Mouse (Mus musculus): ENCODE measurements around the gene Kifc5b. TPM values are rescaled to one million over a fixed set of nuclear protein-coding genes. Genes with fewer than 3 reads are reported as not detected.

Gene Kifc5b
- total and polyA plus RNA-seq, 2 experiments from 2014 or later = 3.2 to 4.7 TPM

DNA sequence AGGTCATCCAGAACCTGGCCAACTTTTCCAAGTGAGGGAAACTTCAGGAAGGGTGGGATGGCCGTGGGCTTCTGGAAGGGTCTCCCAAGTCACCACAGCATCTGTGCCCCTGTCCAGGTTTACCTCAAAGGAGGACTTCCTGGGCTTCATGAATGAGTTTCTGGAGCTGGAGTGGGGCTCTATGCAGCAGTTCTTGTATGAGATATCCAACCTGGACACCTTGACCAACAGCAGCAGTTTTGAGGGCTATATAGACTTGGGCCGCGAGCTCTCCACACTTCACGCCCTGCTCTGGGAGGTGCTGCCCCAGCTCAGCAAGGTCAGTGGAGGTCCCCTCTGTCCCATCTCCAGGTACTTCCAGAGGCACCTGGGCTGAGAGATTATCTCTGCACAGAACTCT lies 42.9 kb downstream of the Kifc5b start:
- no peak for TF ChIP-seq CTCF (IDR thresholded peaks at IDR 0.05; ENCODE audit: low read depth)
- Histone ChIP-seq H3K4me3 (ENCODE audit: low read length) (no peak overlapping the region), H3K9ac (replicated peaks; ENCODE audit: low read length) (no peak overlapping the region), H3K9me3 (ENCODE audit: low read length) (no peaks in the 10 kb centered on the region), H3K36me3 (ENCODE audit: insufficient read depth, low read length) (peaks cover 84% of the 10 kb centered on the region), H3K27me3 (ENCODE audit: insufficient read depth, low read length) (no peaks in the 10 kb centered on the region), H3K4me2 (ENCODE audit: low read depth, low read length) (no peak overlapping the region), H3K4me1 (ENCODE audit: insufficient read depth, low read length) (no peaks in the 10 kb centered on the region), H3K27ac (no peak overlapping the region)
- DNase-seq (ENCODE audit: low spot score) (no peak), ATAC-seq (no peak)
- 96% methylated on average over 4 of the region's 4 CpGs for WGBS

DNA sequence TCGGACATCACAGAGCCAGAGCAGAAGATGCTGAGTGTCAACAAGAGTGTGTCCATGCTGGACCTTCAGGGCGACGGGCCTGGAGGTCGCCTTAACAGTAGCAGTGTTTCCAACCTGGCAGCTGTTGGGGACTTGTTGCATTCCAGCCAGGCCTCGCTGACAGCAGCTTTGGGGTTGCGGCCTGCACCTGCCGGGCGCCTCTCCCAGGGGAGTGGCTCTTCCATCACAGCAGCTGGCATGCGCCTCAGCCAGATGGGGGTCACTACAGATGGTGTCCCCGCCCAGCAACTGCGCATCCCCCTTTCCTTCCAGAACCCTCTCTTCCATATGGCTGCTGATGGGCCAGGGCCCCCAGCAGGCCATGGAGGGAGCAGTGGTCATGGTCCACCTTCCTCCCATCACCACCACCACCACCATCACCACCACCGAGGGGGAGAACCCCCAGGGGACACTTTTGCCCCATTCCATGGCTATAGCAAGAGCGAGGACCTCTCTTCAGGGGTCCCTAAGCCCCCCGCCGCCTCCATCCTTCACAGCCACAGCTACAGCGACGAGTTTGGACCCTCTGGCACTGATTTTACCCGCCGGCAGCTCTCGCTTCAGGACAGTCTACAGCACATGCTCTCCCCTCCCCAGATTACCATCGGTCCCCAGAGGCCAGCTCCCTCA lies 44.8 kb downstream of the Kifc5b start:
- TF ChIP-seq CTCF (IDR thresholded peaks at IDR 0.05; ENCODE audit: low read depth) = no peak
- Histone ChIP-seq H3K27me3 (ENCODE audit: insufficient read depth, low read length) (no peaks in the 10 kb centered on the region), H3K36me3 (ENCODE audit: insufficient read depth, low read length) (peaks cover 82% of the 10 kb centered on the region), H3K4me2 (ENCODE audit: low read depth, low read length) (no peak overlapping the region), H3K27ac (no peak overlapping the region), H3K4me3 (ENCODE audit: low read length) (no peak overlapping the region), H3K9ac (replicated peaks; ENCODE audit: low read length) (no peak overlapping the region), H3K9me3 (ENCODE audit: low read length) (no peaks in the 10 kb centered on the region), H3K4me1 (ENCODE audit: insufficient read depth, low read length) (no peaks in the 10 kb centered on the region)
- ATAC-seq (no peak), DNase-seq (ENCODE audit: low spot score) (no peak)
- 83% methylated on average over 21 of the region's 21 CpGs for WGBS

DNA sequence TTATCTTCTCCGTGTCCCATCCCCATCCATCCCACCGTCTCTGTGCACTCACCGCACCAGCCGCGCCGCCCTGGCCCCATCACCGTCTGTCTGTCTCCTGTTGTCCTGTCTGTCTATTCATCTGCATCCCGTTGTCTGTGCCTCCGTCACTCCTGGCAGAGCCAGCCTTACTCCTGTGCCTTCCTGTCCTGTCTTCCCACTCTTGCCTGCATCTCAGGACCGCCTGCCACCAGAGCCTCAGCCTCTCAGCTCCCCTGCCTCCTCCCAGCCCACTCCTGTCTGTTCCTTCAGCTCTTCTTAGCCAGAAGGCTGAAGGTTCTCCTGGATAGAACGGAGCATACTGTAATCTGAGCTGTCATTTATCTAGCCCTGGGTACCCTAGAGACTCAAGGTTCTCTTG lies 50.1 kb downstream of the Kifc5b start:
- peaks cover 60% of the 10 kb centered on the region for H3K36me3 ChIP-seq (ENCODE audit: insufficient read depth, low read length)
- no peak overlapping the region for H3K27ac ChIP-seq
- H3K9me3 ChIP-seq (ENCODE audit: low read length) = no peaks in the 10 kb centered on the region
- no peaks in the 10 kb centered on the region for H3K4me1 ChIP-seq (ENCODE audit: insufficient read depth, low read length)
- ATAC-seq = no peak
- TF ChIP-seq CTCF (IDR thresholded peaks at IDR 0.05; ENCODE audit: low read depth) = no peak
- no peak overlapping the region for H3K9ac ChIP-seq (replicated peaks; ENCODE audit: low read length)
- no peak for DNase-seq (ENCODE audit: low spot score)
- no peaks in the 10 kb centered on the region for H3K27me3 ChIP-seq (ENCODE audit: insufficient read depth, low read length)
- no peak overlapping the region for H3K4me3 ChIP-seq (ENCODE audit: low read length)
- no peak overlapping the region for H3K4me2 ChIP-seq (ENCODE audit: low read depth, low read length)
- WGBS = 89% methylated on average over 11 of the region's 11 CpGs

DNA sequence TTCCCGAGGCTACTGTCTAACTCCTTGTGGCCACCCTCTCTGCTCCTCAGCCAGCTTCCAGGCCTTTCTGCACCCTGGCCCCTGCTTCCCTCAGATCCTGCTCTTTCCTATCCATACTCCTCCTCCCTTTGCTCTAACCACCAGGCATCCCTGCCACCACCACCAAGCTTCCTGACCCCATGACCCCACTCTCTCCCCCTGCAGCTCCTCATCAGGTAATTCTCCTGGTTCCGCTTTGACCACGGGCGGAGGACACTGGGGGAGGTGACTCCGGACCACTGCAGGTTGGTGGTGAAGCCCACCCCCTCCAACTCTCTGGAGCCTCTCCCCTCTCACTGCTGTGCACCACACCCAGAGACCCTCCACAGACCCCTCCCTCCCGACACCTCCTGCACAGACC lies 50.6 kb downstream of the Kifc5b start:
- DNase-seq (ENCODE audit: low spot score) (no peak), ATAC-seq (no peak)
- Histone ChIP-seq H3K4me1 (ENCODE audit: insufficient read depth, low read length) (no peaks in the 10 kb centered on the region), H3K9ac (replicated peaks; ENCODE audit: low read length) (no peak overlapping the region), H3K4me2 (ENCODE audit: low read depth, low read length) (no peak overlapping the region), H3K4me3 (ENCODE audit: low read length) (no peak overlapping the region), H3K27me3 (ENCODE audit: insufficient read depth, low read length) (no peaks in the 10 kb centered on the region), H3K9me3 (ENCODE audit: low read length) (no peaks in the 10 kb centered on the region), H3K36me3 (ENCODE audit: insufficient read depth, low read length) (peaks cover 56% of the 10 kb centered on the region), H3K27ac (no peak overlapping the region)
- no peak for TF ChIP-seq CTCF (IDR thresholded peaks at IDR 0.05; ENCODE audit: low read depth)
- 94% methylated on average over 6 of the region's 6 CpGs for WGBS

DNA sequence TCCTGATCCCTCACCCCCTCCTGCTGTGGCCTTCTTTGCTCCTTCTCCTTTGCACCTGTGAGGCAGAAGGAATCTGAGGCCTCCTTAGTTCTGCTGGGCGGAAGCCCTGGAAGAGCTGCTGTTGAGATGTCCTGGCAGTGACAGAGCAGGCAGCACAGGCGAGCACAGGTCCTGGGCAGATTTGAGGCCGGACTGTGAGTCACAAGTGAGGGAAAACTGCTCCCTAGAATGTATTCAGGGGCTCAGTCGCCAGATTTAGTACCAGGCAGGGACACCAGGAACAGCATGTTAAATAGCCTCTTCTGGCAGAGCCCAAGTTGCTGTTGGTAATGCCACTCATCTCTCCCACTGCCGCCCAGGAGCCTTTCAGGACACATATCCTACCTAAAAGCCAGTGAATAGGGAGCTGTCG lies 51.3 kb downstream of the Kifc5b start:
- no peak for DNase-seq (ENCODE audit: low spot score)
- no peak overlapping the region for H3K9ac ChIP-seq (replicated peaks; ENCODE audit: low read length)
- peaks cover 49% of the 10 kb centered on the region for H3K36me3 ChIP-seq (ENCODE audit: insufficient read depth, low read length)
- H3K9me3 ChIP-seq (ENCODE audit: low read length) = no peaks in the 10 kb centered on the region
- H3K4me3 ChIP-seq (ENCODE audit: low read length) = no peak overlapping the region
- WGBS = 78% methylated on average over 6 of the region's 6 CpGs
- no peak overlapping the region for H3K4me2 ChIP-seq (ENCODE audit: low read depth, low read length)
- no peaks in the 10 kb centered on the region for H3K27me3 ChIP-seq (ENCODE audit: insufficient read depth, low read length)
- no peak for ATAC-seq
- no peaks in the 10 kb centered on the region for H3K4me1 ChIP-seq (ENCODE audit: insufficient read depth, low read length)
- no peak overlapping the region; the same call in 1 of the 2 replicates for H3K27ac ChIP-seq
- no peak for TF ChIP-seq CTCF (IDR thresholded peaks at IDR 0.05; ENCODE audit: low read depth)

DNA sequence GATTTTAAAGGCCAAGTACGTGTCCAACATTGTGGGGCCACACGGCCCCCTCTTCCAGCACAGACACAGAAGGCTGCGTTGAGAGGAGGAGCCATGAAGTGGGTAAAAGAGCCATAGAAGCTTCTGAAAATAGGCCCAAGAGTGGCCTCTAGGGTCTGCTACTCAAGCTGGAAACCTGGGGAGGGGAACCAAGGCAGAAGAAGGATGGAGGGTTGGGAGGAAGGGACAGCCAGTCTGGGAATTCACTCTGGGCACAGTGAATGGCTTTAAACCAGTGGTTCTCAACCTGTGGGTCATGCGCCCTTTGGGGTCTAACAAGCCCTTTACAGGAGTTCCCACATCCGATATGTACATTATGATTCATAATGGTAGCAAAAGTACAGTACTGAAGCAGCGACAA lies 52.4 kb downstream of the Kifc5b start:
- H3K9me3 ChIP-seq (ENCODE audit: low read length) = no peaks in the 10 kb centered on the region
- no peaks in the 10 kb centered on the region for H3K27me3 ChIP-seq (ENCODE audit: insufficient read depth, low read length)
- peaks cover 8% of the 10 kb centered on the region for H3K4me1 ChIP-seq (ENCODE audit: insufficient read depth, low read length)
- no peak overlapping the region for H3K27ac ChIP-seq
- no peak for DNase-seq (ENCODE audit: low spot score)
- no peak overlapping the region for H3K4me2 ChIP-seq (ENCODE audit: low read depth, low read length)
- no peak overlapping the region for H3K9ac ChIP-seq (replicated peaks; ENCODE audit: low read length)
- 91% methylated on average over 6 of the region's 6 CpGs for WGBS
- peaks cover 44% of the 10 kb centered on the region for H3K36me3 ChIP-seq (ENCODE audit: insufficient read depth, low read length)
- ATAC-seq = no peak
- TF ChIP-seq CTCF (IDR thresholded peaks at IDR 0.05; ENCODE audit: low read depth) = no peak
- H3K4me3 ChIP-seq (ENCODE audit: low read length) = no peak overlapping the region

DNA sequence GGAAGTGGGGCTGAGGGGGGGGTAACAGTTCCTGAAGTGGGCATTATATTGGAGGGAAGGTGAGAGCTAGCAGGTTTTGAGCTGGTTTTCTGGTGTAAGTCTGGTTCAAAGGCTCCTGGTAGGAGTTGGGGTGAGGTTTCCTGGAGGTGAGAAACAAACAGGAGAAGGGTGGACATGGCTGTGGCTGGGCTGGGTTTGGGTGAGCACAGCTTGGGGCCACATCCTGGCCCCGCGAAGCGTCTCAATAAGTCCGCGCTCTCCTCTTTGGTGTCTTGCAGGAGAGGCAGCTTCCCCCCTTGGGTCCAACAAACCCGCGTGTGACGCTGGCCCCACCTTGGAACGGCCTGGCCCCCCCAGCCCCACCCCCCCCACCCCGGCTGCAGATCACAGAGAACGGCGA lies 53.3 kb downstream of the Kifc5b start:
- peaks cover 8% of the 10 kb centered on the region for H3K4me1 ChIP-seq (ENCODE audit: insufficient read depth, low read length)
- ATAC-seq (no peak), DNase-seq (ENCODE audit: low spot score) (no peak)
- WGBS = 77% methylated on average over 12 of the region's 12 CpGs
- H3K27ac ChIP-seq = no peak overlapping the region
- H3K27me3 ChIP-seq (ENCODE audit: insufficient read depth, low read length) = no peaks in the 10 kb centered on the region
- no peak overlapping the region for H3K4me3 ChIP-seq (ENCODE audit: low read length)
- H3K9me3 ChIP-seq (ENCODE audit: low read length) = no peaks in the 10 kb centered on the region
- H3K4me2 ChIP-seq (ENCODE audit: low read depth, low read length) = no peak overlapping the region
- TF ChIP-seq CTCF (IDR thresholded peaks at IDR 0.05; ENCODE audit: low read depth) = no peak
- H3K36me3 ChIP-seq (ENCODE audit: insufficient read depth, low read length) = peaks cover 36% of the 10 kb centered on the region
- H3K9ac ChIP-seq (replicated peaks; ENCODE audit: low read length) = no peak overlapping the region
